Mouse (Mus musculus) heart, postnatal 0 days (tissue): ENCODE results near the gene 1700003H04Rik.

Experiments used
- CTCF ChIP-seq: IDR thresholded peaks from 2 replicates; pipeline ENCODE4 v1.5.1; 2016; ENCODE audit warnings: antibody characterized with exemption, control low read depth, low read depth
- EP300 ChIP-seq: IDR thresholded peaks from 2 replicates; pipeline ENCODE4 v1.6.1; 2016; ENCODE audit warnings: antibody characterized with exemption, low read depth

- TF ChIP-seq EP300 (no peak), CTCF (no peak)
These were observed 24.9 kb downstream of the 1700003H04Rik start for GRCm38 (mm10) chr3:124555963-124556362.
